Mouse (Mus musculus): ENCODE measurements around the gene Olfr588-ps1.
"Not testable (repeated sequence)": the region's sequence is repeated elsewhere in the genome, so short reads cannot be mapped to it uniquely, and the experiment has no call there.

Gene Olfr588-ps1

GRCm38 (mm10) chr7:103140579-103140978 lies at the start of gene Olfr588-ps1:
TSS of gene Olfr588-ps1 (plus strand) at chr7:103140879.
- DNase-seq (ENCODE audit: low read depth in 2 of 2, low spot score in 2 of 2): no peak

GRCm38 (mm10) chr7:103097420-103097819 lies 43.3 kb upstream of the Olfr588-ps1 start, which contains the start of gene Olfr585:
TSS of gene Olfr585 (plus strand) at chr7:103097720.
- DNase-seq (ENCODE audit: low read depth in 2 of 2, low spot score in 2 of 2): no peak

GRCm38 (mm10) chr7:103119406-103119805 lies 21.3 kb upstream of the Olfr588-ps1 start:
- DNase-seq (ENCODE audit: low read depth in 2 of 2, low spot score in 2 of 2): no peak

GRCm38 (mm10) chr7:103125538-103125937 lies 15.1 kb upstream of the Olfr588-ps1 start, which contains the start of gene Olfr586:
TSS of gene Olfr586 (minus strand) at chr7:103125638.
- DNase-seq (ENCODE audit: low read depth in 2 of 2, low spot score in 2 of 2): no peak

- DNase-seq (ENCODE audit: low read depth in 2 of 2, low spot score in 2 of 2): no peak
These were observed 15.6 kb downstream of the Olfr588-ps1 start, which contains the start of gene Olfr589 for GRCm38 (mm10) chr7:103156256-103156655. TSS of gene Olfr589 (minus strand) at chr7:103156356.

GRCm38 (mm10) chr7:103169697-103170096 lies 29.0 kb downstream of the Olfr588-ps1 start:
- no peak for DNase-seq (ENCODE audit: low read depth in 2 of 2, low spot score in 2 of 2)

- DNase-seq (ENCODE audit: low read depth in 2 of 2, low spot score in 2 of 2): no peak
These were observed 37.6 kb downstream of the Olfr588-ps1 start, which contains the start of gene Olfr591 for GRCm38 (mm10) chr7:103178240-103178639. TSS of gene Olfr591 (minus strand) at chr7:103178340.

GRCm38 (mm10) chr7:103184503-103184902 lies 43.8 kb downstream of the Olfr588-ps1 start, which contains the start of gene Olfr592:
TSS of gene Olfr592 (plus strand) at chr7:103184803.
- not testable (repeated sequence) for DNase-seq (ENCODE audit: low read depth in 2 of 2, low spot score in 2 of 2)

All from CD8-positive naive resting alpha-beta T cell, adult 2 months (primary cell).